Mouse (Mus musculus): ENCODE data around the gene Nlrp6.

- TF ChIP-seq POLR2A (IDR thresholded peaks at IDR 0.05; ENCODE audit: insufficient read depth, low read length) (no peak), CTCF (IDR thresholded peaks at IDR 0.05; ENCODE audit: low read depth, low read length) (no peak), EP300 (IDR thresholded peaks at IDR 0.05; ENCODE audit: insufficient read depth, low read depth, low read length) (no peak)
Measured at GRCm38 (mm10) chr7:140894031-140894430, 26.7 kb upstream of the Nlrp6 start.
